Mouse (Mus musculus): ENCODE results near the gene Cntn2. TPM values are rescaled to one million over a fixed set of nuclear protein-coding genes. Genes with fewer than 3 reads are reported as not detected.

The Cntn2 gene
- total and polyA plus RNA-seq, 2 experiments from 2014 or later = 17.7 to 84.0 TPM

DNA sequence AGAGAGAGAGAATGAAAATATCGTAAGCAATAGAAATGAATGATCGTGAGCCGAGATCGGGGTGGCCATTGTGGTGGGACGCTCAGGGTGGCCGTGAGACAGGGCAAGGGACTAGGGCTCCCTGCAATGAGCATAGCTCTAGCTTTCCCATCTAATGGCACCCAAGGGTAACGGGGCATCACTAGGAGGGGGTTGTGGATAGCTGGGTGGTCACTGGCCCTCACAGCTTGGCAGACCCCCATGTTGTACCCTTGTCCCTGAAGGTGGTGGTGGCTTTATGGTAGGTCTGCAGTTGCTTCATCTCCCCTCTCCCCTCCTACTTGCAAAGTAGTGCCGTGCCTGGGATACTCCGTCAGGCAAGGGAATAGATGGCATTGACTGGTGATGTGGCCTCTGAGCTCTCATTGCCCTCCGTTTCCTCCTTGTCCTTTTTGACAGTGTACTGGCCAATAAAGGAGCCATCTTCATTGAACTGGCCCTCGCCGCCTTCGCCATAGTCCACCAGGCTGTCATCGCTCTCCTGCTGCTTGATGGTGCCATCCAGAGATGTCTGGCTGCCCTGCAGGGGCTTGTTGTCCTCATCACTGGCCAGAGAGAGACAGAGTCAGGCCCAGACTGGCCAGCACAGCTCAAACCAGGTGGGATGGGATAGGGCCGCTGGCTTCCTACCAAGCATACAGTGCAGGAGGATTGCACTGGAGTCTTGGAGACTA is 27.2 kb upstream of the Cntn2 start:
- no peak for ATAC-seq
- H3K4me3 ChIP-seq (ENCODE audit: low read length) = no peak overlapping the region
- no peak for DNase-seq (ENCODE audit: low spot score)
- no peaks in the 10 kb centered on the region for H3K9me3 ChIP-seq (ENCODE audit: low read length)
- no peak overlapping the region for H3K9ac ChIP-seq (replicated peaks; ENCODE audit: low read length)
- 0 out of 2 replicates have a peak, but pooled peaks cover 10% of the 10 kb centered on the region for H3K4me1 ChIP-seq (ENCODE audit: insufficient read depth, low read length)
- H3K4me2 ChIP-seq (ENCODE audit: low read depth, low read length) = no peak overlapping the region
- no peak for TF ChIP-seq CTCF (IDR thresholded peaks at IDR 0.05; ENCODE audit: low read depth)
- peak overlapping the region; percentile 70 for H3K27ac ChIP-seq
- no peaks in the 10 kb centered on the region for H3K27me3 ChIP-seq (ENCODE audit: insufficient read depth, low read length)
- 77% methylated on average over 15 of the region's 15 CpGs for WGBS
- H3K36me3 ChIP-seq (ENCODE audit: insufficient read depth, low read length) = no peaks in the 10 kb centered on the region

DNA sequence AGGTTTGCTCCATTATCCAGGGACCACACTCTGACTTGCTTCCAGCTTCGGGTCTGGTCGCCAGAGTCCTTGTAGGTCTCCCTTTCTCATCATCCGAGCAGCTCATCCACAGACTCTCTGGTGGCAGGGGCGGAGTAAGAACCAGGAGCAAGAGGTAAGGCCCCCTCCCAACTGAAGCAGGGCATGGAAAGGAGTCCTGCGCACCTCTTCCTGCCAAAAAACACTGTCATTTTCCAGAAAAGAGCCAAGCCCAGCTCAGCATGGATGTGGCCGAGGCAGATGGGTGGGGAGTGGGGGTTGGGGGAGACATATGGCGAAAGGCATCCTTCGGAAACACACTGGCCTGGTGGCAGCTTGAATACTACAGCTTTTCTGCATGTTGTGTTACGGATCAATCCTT is 26.5 kb upstream of the Cntn2 start:
- WGBS = 55% methylated on average over 9 of the region's 9 CpGs
- DNase-seq (ENCODE audit: low spot score) (peak; percentile 80), ATAC-seq (peak; percentile 52)
- Histone ChIP-seq H3K27me3 (ENCODE audit: insufficient read depth, low read length) (no peaks in the 10 kb centered on the region), H3K9ac (replicated peaks; ENCODE audit: low read length) (no peak overlapping the region), H3K9me3 (ENCODE audit: low read length) (no peaks in the 10 kb centered on the region), H3K4me1 (ENCODE audit: insufficient read depth, low read length) (0 out of 2 replicates have a peak, but pooled peaks cover 10% of the 10 kb centered on the region), H3K27ac (peak overlapping the region; percentile 75), H3K4me3 (ENCODE audit: low read length) (no peak overlapping the region), H3K4me2 (ENCODE audit: low read depth, low read length) (no peak overlapping the region), H3K36me3 (ENCODE audit: insufficient read depth, low read length) (no peaks in the 10 kb centered on the region)
- TF ChIP-seq CTCF (IDR thresholded peaks at IDR 0.05; ENCODE audit: low read depth) = no peak

DNA sequence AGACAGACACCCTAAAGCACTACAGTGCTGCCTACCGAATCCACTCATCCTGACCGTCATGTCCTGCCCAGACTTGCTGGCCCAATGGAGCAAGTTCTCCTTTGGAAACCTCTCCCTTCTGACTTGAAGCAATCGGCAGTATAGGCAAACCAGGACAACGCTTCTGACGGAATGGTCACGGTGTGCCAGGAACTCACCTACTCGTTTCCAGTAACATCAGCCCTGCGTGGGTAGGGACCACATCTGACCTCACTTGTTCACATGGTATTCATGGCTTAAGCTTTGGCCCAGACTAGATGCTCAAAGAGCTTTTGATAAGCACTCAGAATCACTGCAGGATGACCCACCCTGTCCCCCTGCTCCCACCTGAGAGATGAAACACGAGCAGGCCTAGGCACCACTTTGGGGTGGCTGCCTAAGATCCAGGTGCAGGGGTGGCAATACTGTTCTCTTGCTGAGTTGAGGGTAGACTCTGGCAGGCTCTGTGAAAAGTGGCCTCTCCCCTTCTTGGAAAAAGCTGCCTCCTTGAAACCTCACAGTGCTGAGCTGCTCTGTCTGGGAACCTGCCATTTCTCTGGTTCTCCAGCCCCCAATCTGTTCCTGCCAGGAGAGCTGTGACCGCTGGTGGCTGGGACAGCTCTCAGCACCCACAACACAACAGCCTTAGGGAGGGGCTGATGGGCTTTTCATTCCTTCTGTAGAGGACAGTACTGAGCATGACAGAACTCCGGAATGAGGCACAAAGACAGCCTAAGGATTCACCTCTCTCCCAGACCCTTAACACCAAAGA is 24.5 kb upstream of the Cntn2 start:
- Histone ChIP-seq H3K27ac (no peak overlapping the region), H3K9ac (replicated peaks; ENCODE audit: low read length) (no peak overlapping the region), H3K36me3 (ENCODE audit: insufficient read depth, low read length) (no peaks in the 10 kb centered on the region), H3K27me3 (ENCODE audit: insufficient read depth, low read length) (no peaks in the 10 kb centered on the region), H3K4me1 (ENCODE audit: insufficient read depth, low read length) (peaks cover 13% of the 10 kb centered on the region; the same call in 1 of the 2 replicates), H3K4me2 (ENCODE audit: low read depth, low read length) (no peak overlapping the region), H3K4me3 (ENCODE audit: low read length) (no peak overlapping the region), H3K9me3 (ENCODE audit: low read length) (no peaks in the 10 kb centered on the region)
- ATAC-seq = no peak
- no peak for DNase-seq (ENCODE audit: low spot score)
- WGBS = 76% methylated on average over 11 of the region's 11 CpGs
- TF ChIP-seq CTCF (IDR thresholded peaks at IDR 0.05; ENCODE audit: low read depth) = no peak

DNA sequence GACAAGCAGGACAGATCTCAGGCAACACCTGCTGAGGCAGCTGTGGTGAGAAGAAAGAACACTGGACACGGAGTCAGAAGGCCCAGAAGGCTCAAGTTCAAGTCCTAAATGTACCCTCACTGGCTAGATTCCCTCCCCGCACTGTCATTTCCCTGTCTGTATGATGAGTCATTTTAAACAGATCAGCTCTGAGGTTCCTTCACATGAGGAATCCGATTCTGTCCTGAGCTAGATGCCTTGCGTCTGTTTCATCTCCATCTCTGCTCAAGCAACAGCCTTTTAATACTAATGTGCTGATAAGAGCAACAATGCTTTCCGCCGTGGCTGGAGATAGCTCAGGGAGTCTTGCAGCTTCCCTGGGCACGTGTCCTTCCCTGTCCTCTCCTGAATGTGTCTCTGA is 22.7 kb upstream of the Cntn2 start:
- 66% methylated on average over 7 of the region's 7 CpGs for WGBS
- no peak for TF ChIP-seq CTCF (IDR thresholded peaks at IDR 0.05; ENCODE audit: low read depth)
- ATAC-seq = no peak

DNA sequence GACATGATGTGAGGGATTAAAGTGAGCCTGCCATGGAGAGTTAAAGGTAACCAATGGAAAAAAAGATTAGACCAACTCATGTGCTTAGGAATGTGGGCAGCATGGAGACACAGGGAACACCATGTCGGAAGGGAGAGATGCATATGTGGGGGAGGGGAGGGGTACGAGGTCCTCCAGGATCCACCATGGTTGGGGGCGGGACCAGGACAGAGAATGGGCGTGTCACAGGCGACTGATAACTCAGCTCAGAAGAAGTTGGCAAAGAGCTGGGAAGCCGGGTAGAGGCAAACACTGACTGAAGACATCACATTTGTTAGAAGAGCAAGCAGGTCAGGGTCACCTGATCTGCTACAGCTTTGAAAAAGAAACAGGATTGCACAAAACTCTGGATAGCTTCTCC is 21.9 kb upstream of the Cntn2 start:
- WGBS = 33% methylated on average over 6 of the region's 6 CpGs
- no peak for DNase-seq (ENCODE audit: low spot score)
- no peaks in the 10 kb centered on the region for H3K27me3 ChIP-seq (ENCODE audit: insufficient read depth, low read length)
- H3K9ac ChIP-seq (replicated peaks; ENCODE audit: low read length) = no peak overlapping the region
- H3K9me3 ChIP-seq (ENCODE audit: low read length) = no peaks in the 10 kb centered on the region
- TF ChIP-seq CTCF (IDR thresholded peaks at IDR 0.05; ENCODE audit: low read depth) = no peak
- ATAC-seq = no peak
- no peak overlapping the region for H3K4me3 ChIP-seq (ENCODE audit: low read length)
- H3K4me2 ChIP-seq (ENCODE audit: low read depth, low read length) = no peak overlapping the region
- no peaks in the 10 kb centered on the region for H3K36me3 ChIP-seq (ENCODE audit: insufficient read depth, low read length)
- H3K27ac ChIP-seq = no peak overlapping the region; the same call in 1 of the 2 replicates
- H3K4me1 ChIP-seq (ENCODE audit: insufficient read depth, low read length) = peaks cover 17% of the 10 kb centered on the region

More for the DNA sequence above, 22.7 kb upstream of the Cntn2 start:
- Histone ChIP-seq H3K9ac (replicated peaks; ENCODE audit: low read length) (no peak overlapping the region), H3K27me3 (ENCODE audit: insufficient read depth, low read length) (no peaks in the 10 kb centered on the region), H3K36me3 (ENCODE audit: insufficient read depth, low read length) (no peaks in the 10 kb centered on the region), H3K9me3 (ENCODE audit: low read length) (no peaks in the 10 kb centered on the region), H3K4me1 (ENCODE audit: insufficient read depth, low read length) (peaks cover 25% of the 10 kb centered on the region), H3K4me3 (ENCODE audit: low read length) (no peak overlapping the region), H3K27ac (peak overlapping the region; percentile 41; the same call in 1 of the 2 replicates), H3K4me2 (ENCODE audit: low read depth, low read length) (no peak overlapping the region)
- DNase-seq (ENCODE audit: low spot score) = no peak

DNA sequence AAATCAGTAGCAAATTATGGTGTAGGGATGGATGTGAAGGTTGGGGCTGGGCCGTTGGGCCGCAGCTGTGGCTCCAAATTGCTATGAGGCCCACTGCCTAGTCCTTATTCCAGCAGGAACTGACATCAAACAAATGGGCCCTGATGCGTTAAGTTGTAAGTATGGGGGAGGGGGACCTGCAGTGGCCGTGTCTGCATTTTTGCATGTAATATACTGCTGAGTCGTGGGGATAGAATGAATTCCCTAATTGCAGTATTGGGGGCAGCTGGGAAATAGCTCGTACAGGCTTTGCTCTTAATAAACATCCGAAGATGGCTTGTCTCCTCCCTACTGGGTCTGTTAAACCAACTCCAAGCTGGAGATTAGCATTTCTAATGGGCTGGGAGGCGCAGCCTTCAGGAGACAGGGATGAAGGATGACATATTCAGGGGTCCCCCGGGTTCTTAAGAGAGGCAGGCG is 19.3 kb upstream of the Cntn2 start:
- ATAC-seq = no peak
- 18% methylated on average over 10 of the region's 10 CpGs for WGBS

More for the DNA sequence above, 19.3 kb upstream of the Cntn2 start:
- peak; percentile 64 for DNase-seq (ENCODE audit: low spot score)
- no peak overlapping the region for H3K4me2 ChIP-seq (ENCODE audit: low read depth, low read length)
- no peak overlapping the region for H3K9ac ChIP-seq (replicated peaks; ENCODE audit: low read length)
- peak overlapping the region; percentile 52 for H3K27ac ChIP-seq
- H3K4me3 ChIP-seq (ENCODE audit: low read length) = no peak overlapping the region
- H3K36me3 ChIP-seq (ENCODE audit: insufficient read depth, low read length) = no peaks in the 10 kb centered on the region
- peaks cover 34% of the 10 kb centered on the region for H3K4me1 ChIP-seq (ENCODE audit: insufficient read depth, low read length)
- TF ChIP-seq CTCF (IDR thresholded peaks at IDR 0.05; ENCODE audit: low read depth) = no peak
- H3K27me3 ChIP-seq (ENCODE audit: insufficient read depth, low read length) = no peaks in the 10 kb centered on the region
- H3K9me3 ChIP-seq (ENCODE audit: low read length) = no peaks in the 10 kb centered on the region

Data from hindbrain, postnatal 0 days (tissue).